ENCODE assay signal across 10 mouse cellular contexts in the genomic region with DNA sequence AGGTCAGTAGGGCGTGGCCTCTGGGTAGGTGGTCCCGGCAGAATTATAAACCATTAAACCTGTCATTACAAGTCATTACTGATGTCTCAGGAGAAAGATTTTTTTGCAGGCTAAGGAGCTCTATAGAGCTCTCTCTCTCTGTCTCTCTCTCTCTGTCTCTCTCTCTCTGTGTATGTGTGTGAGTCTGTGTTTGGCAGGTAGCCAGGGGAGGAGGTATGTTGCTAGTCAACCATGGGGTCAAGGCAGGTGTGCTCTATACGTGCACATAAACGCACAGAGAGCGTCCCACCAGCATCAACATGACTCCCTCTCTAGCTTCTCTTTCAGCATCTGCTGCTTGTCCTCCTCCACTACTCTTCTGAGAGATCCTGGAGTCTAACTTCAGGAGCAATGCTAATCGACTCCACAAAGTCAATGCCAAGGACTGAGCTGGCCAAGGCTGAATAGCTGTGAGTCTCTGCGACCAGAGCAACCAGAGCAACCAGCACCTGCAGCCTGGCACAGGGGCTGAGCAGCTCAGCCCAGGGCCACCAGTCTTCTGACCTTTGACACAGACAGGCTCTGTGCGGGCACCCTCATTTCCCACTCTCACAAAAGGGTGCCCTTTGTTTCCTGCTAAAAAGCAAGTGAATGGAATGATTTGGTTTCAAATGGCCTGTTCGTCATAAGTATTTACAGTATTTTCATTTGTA. TPM values are rescaled to one million over a fixed set of nuclear protein-coding genes. Genes with fewer than 3 reads are reported as not detected.
DNase-seq lines count a peak whose midpoint lies in the region; ATAC-seq and TF ChIP-seq lines count a peak whose summit lies in the region.
"Had no signal": no experiment of that assay in that cellular context is flagged by ENCODE, and none has a peak within 500 bp of the region (broad histone marks: within the 10 kb centered on the region; RNA-seq: fewer than 3 reads in every experiment).

No protein-coding gene starts in this region.

- DNase-seq in adrenal gland, postnatal 14 days = peak; percentile 55
- DNase-seq in adrenal gland, adult 18-20 months (ENCODE audit: low spot score in 2 of 2) = no peak
- DNase-seq in layer of hippocampus, adult 2 months (ENCODE audit: low spot score in 2 of 2) = no peak
- no peak for DNase-seq in layer of hippocampus, adult 18-20 months (ENCODE audit: low spot score in 2 of 2)
- no peak for DNase-seq in heart, postnatal 0 days (ENCODE audit: low spot score)
- DNase-seq in limb, embryonic 14.5 days (ENCODE audit: low spot score) = no peak
- no peak for DNase-seq in urinary bladder, postnatal 14 days (ENCODE audit: low spot score)
- DNase-seq: right cerebral cortex, postnatal 4 days had no signal

- no peak for ATAC-seq in heart, postnatal 0 days (ENCODE audit: insufficient read depth, low read depth)
- ATAC-seq in limb, embryonic 14.5 days (ENCODE audit: low FRiP score, low read depth) = no peak
- ATAC-seq in granulocyte monocyte progenitor cell, adult 5-6 weeks (replicated peaks; ENCODE audit: poor library complexity, severe bottlenecking) = no peak

- H3K9me3 ChIP-seq in heart, postnatal 0 days (replicated peaks; ENCODE audit: control insufficient read depth, low read length) = 0 out of 2 replicates have a peak, but pooled peaks cover 4% of the 10 kb centered on the region
- H3K9me3 ChIP-seq in limb, embryonic 14.5 days (ENCODE audit: control insufficient read depth, low read length) = no peaks in the 10 kb centered on the region
- H3K9me3 ChIP-seq: liver, embryonic 15.5 days had no signal

- H3K27ac ChIP-seq in layer of hippocampus, adult 2 months = peak overlapping the region; percentile 73; the same call in 1 of the 2 replicates
- H3K27ac ChIP-seq in heart, postnatal 0 days (ENCODE audit: low read depth) = peak overlapping the region; percentile 94
- peak overlapping the region; percentile 82; the same call in 1 of the 2 replicates for H3K27ac ChIP-seq in limb, embryonic 14.5 days (replicated peaks; ENCODE audit: low read depth, low read length)

- WGBS in heart, postnatal 0 days = 51% methylated on average over 9 of the region's 9 CpGs
- WGBS in limb, embryonic 14.5 days = 65% methylated on average over 9 of the region's 9 CpGs

- no peak overlapping the region for H3K4me3 ChIP-seq in layer of hippocampus, adult 2 months
- no peak overlapping the region for H3K4me3 ChIP-seq in heart, postnatal 0 days (ENCODE audit: low read depth, low read length)
- no peak overlapping the region for H3K4me3 ChIP-seq in limb, embryonic 14.5 days (replicated peaks; ENCODE audit: low read length)
- H3K4me3 ChIP-seq: liver, embryonic 15.5 days had no signal

- H3K4me2 ChIP-seq in heart, postnatal 0 days (ENCODE audit: low read depth, low read length) = no peak overlapping the region
- H3K4me2 ChIP-seq in limb, embryonic 14.5 days (replicated peaks; ENCODE audit: low read depth, low read length, severe bottlenecking) = no peak overlapping the region
- H3K4me2 ChIP-seq: liver, embryonic 15.5 days had no signal

- H3K36me3 ChIP-seq in heart, postnatal 0 days (replicated peaks; ENCODE audit: control insufficient read depth, insufficient read depth, low read length) = no peaks in the 10 kb centered on the region
- H3K36me3 ChIP-seq in limb, embryonic 14.5 days (ENCODE audit: control insufficient read depth, insufficient read depth, low read length) = no peaks in the 10 kb centered on the region
- H3K36me3 ChIP-seq: liver, embryonic 15.5 days had no signal

- no peak overlapping the region; the same call in 1 of the 2 replicates for H3K9ac ChIP-seq in heart, postnatal 0 days (replicated peaks; ENCODE audit: low read depth, low read length)
- H3K9ac ChIP-seq in limb, embryonic 14.5 days (ENCODE audit: low read depth, low read length, severe bottlenecking) = no peak overlapping the region
- H3K9ac ChIP-seq: liver, embryonic 15.5 days had no signal

- TF ChIP-seq EP300 in heart, postnatal 0 days (IDR thresholded peaks at IDR 0.05; ENCODE audit: low read depth) = no peak

- no peak for TF ChIP-seq CTCF in layer of hippocampus, adult 2 months (conservative IDR thresholded peaks at IDR 0.05)
- no peak for TF ChIP-seq CTCF in heart, postnatal 0 days (IDR thresholded peaks at IDR 0.05; ENCODE audit: low read depth)

- no peaks in the 10 kb centered on the region for H3K27me3 ChIP-seq in heart, postnatal 0 days (ENCODE audit: control insufficient read depth, insufficient read depth, low read length)
- H3K27me3 ChIP-seq in limb, embryonic 14.5 days (ENCODE audit: control insufficient read depth, insufficient read depth, low read length) = no peaks in the 10 kb centered on the region
- H3K27me3 ChIP-seq: liver, embryonic 15.5 days had no signal

- peaks cover 69% of the 10 kb centered on the region for H3K4me1 ChIP-seq in heart, postnatal 0 days (ENCODE audit: control insufficient read depth, insufficient read depth)
- H3K4me1 ChIP-seq in limb, embryonic 14.5 days (ENCODE audit: control insufficient read depth, insufficient read depth, low read length) = peaks cover 35% of the 10 kb centered on the region

- TF ChIP-seq POLR2A in limb, embryonic 14.5 days (IDR thresholded peaks at IDR 0.05; ENCODE audit: borderline replicate concordance, extremely low read depth, insufficient read depth, insufficient read length) = no peak

RNA-seq across cellular contexts. Expression of a gene that starts 28.0 kb away (rescaled TPM):
- total RNA-seq in adrenal gland, postnatal 14 days (2021) = 212 and 220 TPM in 2 replicates
- total RNA-seq in adrenal gland, adult 18-20 months (2021) = 100 to 1,000 TPM; 198 to 199 TPM
- 100 to 1,000 TPM; 588 to 630 TPM for total RNA-seq in layer of hippocampus, adult 2 months (2021)
- 100 to 1,000 TPM; 601 to 621 TPM for total RNA-seq in layer of hippocampus, adult 18-20 months (2021)
- 2,277 and 2,295 TPM in 2 replicates for total RNA-seq in heart, postnatal 0 days (2014; rRNA removed; ENCODE audit: low replicate concordance)
- polyA plus RNA-seq in heart, postnatal 0 days (2015; fragmentation: Nextera tagmentation; extraction: Ambion mirVana) = 706 and 785 TPM in 2 replicates
- 96.7 and 99.0 TPM in 2 replicates for polyA plus RNA-seq in limb, embryonic 14.5 days (2012; rRNA removed)
- 36.5 and 39.7 TPM in 2 replicates for polyA plus RNA-seq in limb, embryonic 14.5 days (2014; fragmentation: Nextera tagmentation; extraction: Ambion mirVana)
- total RNA-seq in granulocyte monocyte progenitor cell, adult 5-6 weeks (2014; fragmentation: Nextera tagmentation) = 71.0 and 77.6 TPM in 2 replicates
- 112 and 118 TPM in 2 replicates for total RNA-seq in granulocyte monocyte progenitor cell, adult 5-6 weeks (2017)
